Mouse (Mus musculus): Measurements from ENCODE around the gene Aatf. TPM values are rescaled to one million over a fixed set of nuclear protein-coding genes. Genes with fewer than 3 reads are reported as not detected.

Gene Aatf
- polyA plus RNA-seq, 1 experiment from 2014 or later, result 53.3 TPM

DNA sequence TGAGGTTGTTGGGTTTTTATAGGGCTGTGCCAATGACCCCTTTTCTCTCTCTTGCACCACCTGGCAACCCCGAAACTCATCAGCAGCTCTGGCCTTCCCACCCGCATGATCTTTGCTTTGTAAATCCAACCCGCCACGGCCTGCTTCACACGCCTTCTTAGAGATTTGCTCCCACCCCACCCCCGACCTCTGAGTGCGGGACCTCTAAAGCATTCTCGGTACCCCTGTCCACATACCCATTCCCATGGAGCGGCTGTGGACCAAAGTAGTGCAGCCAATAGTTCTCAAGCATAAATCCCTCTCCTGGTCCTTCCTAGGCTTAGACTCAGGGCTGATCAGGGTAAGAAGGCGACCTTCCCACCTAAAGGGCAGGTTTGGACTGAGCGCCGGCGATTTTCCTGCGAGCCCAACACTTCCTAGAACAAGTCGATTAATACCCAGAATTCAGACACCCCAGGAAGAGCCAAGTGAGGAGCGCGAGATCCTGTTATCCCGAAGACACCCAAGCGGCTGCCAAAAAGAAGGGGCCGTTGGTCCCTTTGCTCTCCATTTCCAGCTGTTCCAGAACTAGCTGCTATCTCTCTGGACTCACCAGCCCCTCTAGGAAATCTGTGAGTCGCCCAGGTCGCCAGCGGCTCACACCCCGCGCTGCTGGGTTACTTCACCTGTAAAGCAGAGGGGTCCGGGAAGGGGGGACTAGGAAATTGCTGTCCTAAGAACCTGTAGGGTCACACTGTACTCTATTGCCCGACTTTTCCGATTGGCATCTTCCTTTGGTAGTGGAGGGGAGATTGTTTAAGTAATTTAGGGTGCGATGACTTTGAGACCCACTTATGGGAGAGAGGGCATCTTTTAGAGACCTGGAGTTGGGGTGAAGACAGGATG is 13.9 kb upstream of the Aatf start:
- 1% methylated on average over 29 of the region's 29 CpGs for WGBS
- ATAC-seq (ENCODE audit: low FRiP score, low read depth), result no peak
- Histone ChIP-seq H3K9me3 (no peaks in the 10 kb centered on the region), H3K4me3 (peak overlapping the region; percentile 51), H3K4me1 (replicated peaks) (peaks cover 47% of the 10 kb centered on the region), H3K36me3 (no peaks in the 10 kb centered on the region), H3K27me3 (peaks cover 13% of the 10 kb centered on the region), H3K9ac (peak overlapping the region; percentile 64), H3K4me2 (peak overlapping the region; percentile 66), H3K27ac (replicated peaks) (peak overlapping the region; percentile 85)

DNA sequence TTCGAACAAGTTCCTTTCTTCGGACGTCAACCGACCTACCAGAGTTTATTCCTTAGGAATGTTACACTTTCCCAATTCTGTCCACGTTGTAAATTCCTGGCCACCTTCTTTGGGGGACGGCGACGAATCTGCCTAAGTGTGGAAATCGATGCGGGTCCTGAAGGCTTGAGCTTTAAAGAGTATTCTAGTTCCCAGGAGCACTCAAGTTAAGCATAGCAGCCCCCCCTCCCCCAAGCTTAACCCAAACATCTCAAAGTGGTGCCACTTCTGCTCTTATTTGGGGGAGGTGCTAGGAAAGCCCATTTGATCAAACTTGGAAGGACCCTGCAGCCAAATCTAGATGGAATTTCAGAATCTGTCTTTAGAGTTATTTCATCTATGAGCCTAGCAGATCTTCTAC is 13.1 kb upstream of the Aatf start:
- H3K4me3 ChIP-seq, result peak overlapping the region; percentile 51
- ATAC-seq (ENCODE audit: low FRiP score, low read depth), result no peak
- H3K4me1 ChIP-seq (replicated peaks), result peaks cover 47% of the 10 kb centered on the region
- H3K27ac ChIP-seq (replicated peaks), result peak overlapping the region; percentile 85
- peaks cover 17% of the 10 kb centered on the region for H3K27me3 ChIP-seq
- H3K36me3 ChIP-seq, result no peaks in the 10 kb centered on the region
- H3K4me2 ChIP-seq, result peak overlapping the region; percentile 66
- H3K9me3 ChIP-seq, result no peaks in the 10 kb centered on the region
- WGBS, result 0% methylated on average over 10 of the region's 10 CpGs
- peak overlapping the region; percentile 64 for H3K9ac ChIP-seq

DNA sequence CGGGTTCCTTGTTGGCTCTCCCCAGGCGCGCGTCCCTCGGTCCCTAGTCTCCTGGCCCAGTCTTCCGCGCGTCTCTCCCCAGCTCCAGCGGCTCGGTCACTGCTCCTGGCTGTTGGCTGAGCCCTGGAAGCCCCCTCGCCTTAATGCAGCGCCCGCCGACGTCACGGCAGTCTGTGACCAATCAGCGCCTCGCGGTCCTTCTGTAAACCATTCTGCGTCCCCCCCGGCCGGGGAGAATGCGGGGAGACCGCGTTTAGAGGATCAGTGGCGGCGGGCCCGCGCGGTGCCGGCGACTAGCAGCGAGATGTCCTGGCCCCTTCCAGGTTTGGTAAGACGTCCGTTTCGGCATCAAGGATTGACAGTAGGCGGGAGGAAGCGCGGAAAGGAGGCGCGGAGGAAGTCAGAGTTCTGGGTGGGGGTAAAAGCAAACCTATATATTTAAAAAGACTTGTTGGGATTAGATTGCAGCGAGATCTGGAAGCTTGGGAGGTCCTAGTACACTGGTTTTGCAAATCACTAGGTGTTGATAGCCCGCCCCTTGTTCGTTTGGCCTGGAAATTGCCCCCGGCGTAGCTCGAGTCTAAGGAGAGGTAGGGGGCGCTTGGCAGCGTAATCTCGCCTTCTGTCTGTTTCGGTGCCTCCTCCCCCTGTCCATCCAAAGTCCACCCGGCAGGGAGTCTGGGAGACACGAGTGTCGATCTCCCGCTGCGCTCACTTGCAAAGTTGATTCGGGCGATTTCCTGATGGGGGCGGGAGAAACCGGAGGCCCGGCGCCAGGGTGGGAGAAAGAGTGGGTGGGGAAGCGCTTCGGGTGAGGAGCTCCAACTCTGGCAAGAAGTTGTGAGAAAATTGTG is 12.3 kb upstream of the Aatf start, which contains the start of gene Lhx1:
Gene Lhx1, minus strand, starts transcription at position 115 of the 854 bp plus-strand sequence.
- Histone ChIP-seq H3K27ac (replicated peaks) (peak within 1 kb of the TSS; percentile 85), H3K27me3 (peaks cover 22% of the 10 kb centered on the region), H3K9me3 (no peaks in the 10 kb centered on the region), H3K4me1 (replicated peaks) (peaks cover 47% of the 10 kb centered on the region), H3K36me3 (no peaks in the 10 kb centered on the region), H3K4me3 (peak within 1 kb of the TSS; percentile 51), H3K4me2 (peak within 1 kb of the TSS; percentile 66), H3K9ac (peak within 1 kb of the TSS; percentile 64)
- under 1% methylated on average over 64 of the region's 64 CpGs for WGBS
- ATAC-seq (ENCODE audit: low FRiP score, low read depth), result peak; percentile 92

DNA sequence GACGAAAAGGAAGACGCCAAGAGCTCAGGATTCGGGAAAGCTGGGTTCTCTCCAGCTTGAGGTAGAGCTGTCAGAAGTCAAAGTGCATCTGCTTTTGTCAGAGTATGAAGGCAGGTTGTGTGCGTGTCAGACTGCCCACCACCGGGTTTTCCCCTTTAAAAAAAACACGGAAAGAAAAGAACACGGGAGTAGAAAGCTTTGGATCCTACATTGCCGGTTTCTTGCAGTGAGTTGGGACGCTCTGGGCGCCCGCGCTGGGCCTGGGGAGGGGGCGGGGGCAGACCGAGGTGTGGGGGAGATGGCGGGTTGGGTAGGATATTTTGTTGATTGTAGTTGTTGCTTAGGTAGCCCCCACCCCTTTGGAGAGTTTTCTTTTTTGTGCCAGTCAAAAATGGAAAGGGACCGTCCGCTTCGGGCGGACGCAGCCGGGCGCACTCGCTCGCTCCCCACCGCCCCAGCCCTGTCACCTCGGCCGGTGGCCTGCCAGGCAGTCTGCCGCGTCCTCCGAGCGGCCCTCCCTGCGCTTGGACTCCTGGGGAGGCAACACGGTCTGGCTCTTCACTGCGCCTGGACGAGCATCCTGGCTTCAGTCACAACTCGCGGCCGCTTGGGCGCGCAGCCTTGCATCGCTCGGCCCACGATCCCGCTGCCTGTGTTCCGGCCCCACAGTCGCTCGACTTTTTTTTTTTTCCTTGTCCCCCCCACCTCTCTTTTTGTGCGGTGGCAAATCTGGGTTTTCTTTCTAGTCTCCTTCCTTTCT is 11.4 kb upstream of the Aatf start:
- H3K36me3 ChIP-seq, result no peaks in the 10 kb centered on the region
- H3K27ac ChIP-seq (replicated peaks), result peak overlapping the region; percentile 85
- peaks cover 44% of the 10 kb centered on the region for H3K4me1 ChIP-seq (replicated peaks)
- ATAC-seq (ENCODE audit: low FRiP score, low read depth), result no peak
- peak overlapping the region; percentile 64 for H3K9ac ChIP-seq
- no peaks in the 10 kb centered on the region for H3K9me3 ChIP-seq
- peak overlapping the region; percentile 51 for H3K4me3 ChIP-seq
- peak overlapping the region; percentile 66 for H3K4me2 ChIP-seq
- under 1% methylated on average over 47 of the region's 48 CpGs for WGBS
- H3K27me3 ChIP-seq, result peaks cover 18% of the 10 kb centered on the region

DNA sequence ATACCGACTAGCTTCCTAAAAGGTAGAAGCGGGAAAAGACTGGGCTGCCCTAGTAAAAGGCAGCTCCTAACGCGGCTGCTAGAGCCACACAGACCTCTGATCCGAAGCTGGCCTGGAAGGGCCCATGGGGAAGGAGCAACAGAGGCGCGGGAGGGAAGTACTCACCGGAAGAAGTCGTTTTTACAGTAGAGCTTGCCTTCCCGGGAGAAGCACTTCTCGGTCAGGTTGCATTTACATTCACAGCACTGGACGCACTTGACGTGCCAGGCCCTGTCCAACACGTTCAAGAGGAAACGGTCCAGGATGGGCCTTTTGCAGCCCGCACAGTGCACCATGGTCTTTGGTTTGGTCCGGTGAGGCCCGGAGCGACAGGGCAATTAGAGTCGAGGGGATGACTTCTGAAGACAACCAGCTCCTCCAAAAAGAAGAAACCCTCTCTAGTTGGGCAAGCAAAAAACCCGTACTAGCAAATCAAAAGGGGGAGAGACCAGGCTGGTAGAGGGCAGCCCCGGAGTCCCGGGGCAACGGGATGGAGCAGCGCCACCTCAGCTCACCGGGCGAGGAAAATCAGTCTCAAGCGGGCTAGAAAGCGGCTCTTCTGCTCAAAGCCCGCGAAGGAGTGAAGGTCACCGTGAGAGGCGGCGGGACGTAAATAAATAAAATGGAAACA is 10.7 kb upstream of the Aatf start:
- H3K36me3 ChIP-seq, result no peaks in the 10 kb centered on the region
- H3K4me1 ChIP-seq (replicated peaks), result peaks cover 37% of the 10 kb centered on the region
- H3K4me3 ChIP-seq, result peak overlapping the region; percentile 51
- no peaks in the 10 kb centered on the region for H3K9me3 ChIP-seq
- peak overlapping the region; percentile 64 for H3K9ac ChIP-seq
- H3K4me2 ChIP-seq, result peak overlapping the region; percentile 66
- under 1% methylated on average over 35 of the region's 35 CpGs for WGBS
- ATAC-seq (ENCODE audit: low FRiP score, low read depth), result no peak
- H3K27ac ChIP-seq (replicated peaks), result peak overlapping the region; percentile 85
- peaks cover 19% of the 10 kb centered on the region for H3K27me3 ChIP-seq

DNA sequence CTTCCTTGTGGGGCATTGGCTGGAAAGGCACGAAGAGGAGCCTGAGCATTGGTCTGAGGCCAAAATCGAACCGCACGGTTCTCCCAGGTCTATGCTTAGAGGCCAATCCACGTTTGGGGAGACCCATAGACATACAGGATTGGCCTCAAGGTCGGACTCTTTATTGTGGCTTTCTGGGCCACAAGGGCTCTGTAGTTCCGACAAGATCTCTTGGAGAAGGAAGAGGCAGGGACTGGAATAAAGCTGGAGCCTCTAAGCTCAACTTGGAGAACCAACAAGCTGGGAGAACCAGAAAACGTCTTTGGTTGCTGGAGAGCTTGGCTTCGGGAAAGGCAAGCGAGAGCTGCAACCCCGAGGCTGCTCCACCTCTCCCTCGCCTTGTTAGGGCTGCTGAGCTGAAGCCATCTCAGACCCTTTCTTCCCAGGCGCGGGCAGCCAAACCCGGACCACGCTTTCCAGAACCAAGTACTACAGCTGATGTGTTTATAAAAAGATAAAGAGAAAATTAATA is 10.1 kb upstream of the Aatf start:
- H3K9ac ChIP-seq, result peak overlapping the region; percentile 64
- H3K4me1 ChIP-seq (replicated peaks), result peaks cover 36% of the 10 kb centered on the region
- no peaks in the 10 kb centered on the region for H3K36me3 ChIP-seq
- no peak for ATAC-seq (ENCODE audit: low FRiP score, low read depth)
- WGBS, result under 1% methylated on average over 16 of the region's 16 CpGs
- peak overlapping the region; percentile 85 for H3K27ac ChIP-seq (replicated peaks)
- H3K27me3 ChIP-seq, result peaks cover 23% of the 10 kb centered on the region
- no peaks in the 10 kb centered on the region for H3K9me3 ChIP-seq
- peak overlapping the region; percentile 51 for H3K4me3 ChIP-seq
- H3K4me2 ChIP-seq, result peak overlapping the region; percentile 66

DNA sequence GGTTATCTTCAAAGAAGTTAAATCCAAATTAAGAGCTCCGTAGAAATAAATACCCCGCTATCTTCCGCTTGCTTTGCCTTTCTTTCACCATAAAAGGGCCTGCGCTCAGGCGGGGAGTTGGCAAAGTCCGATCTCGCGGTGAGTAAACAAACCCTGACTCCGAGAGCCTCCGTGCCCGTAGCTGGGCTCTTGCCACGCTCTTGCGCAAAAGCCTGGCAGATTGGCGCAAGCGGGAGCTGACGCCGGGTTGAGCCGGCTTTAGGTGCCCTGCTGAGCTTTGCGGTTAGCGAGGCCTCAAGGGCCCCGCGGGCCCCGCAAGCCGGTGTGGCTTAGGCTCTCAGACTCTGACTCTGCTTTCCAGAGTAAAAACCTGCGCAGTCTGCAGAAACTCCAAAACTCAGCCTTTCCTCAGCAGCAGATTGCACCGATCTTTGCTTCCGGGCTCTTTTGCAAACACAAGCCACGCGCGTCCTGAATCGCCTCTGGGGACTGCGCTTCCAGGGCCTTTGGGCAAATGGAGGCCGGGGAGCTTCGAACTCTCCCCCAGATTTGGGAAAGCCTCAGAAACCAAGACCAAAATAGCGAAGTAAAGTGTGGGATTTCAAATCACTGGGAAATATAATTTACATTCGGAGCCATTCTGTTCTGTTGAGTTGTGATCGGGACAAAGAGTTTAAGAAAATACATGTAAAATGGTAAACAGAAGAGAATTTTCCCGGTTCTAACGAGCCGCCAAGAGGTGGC is 9.4 kb upstream of the Aatf start:
- no peak for ATAC-seq (ENCODE audit: low FRiP score, low read depth)
- Histone ChIP-seq H3K4me1 (replicated peaks) (peaks cover 36% of the 10 kb centered on the region), H3K9ac (peak overlapping the region; percentile 64), H3K27me3 (peaks cover 18% of the 10 kb centered on the region), H3K27ac (replicated peaks) (peak overlapping the region; percentile 85), H3K4me2 (peak overlapping the region; percentile 66), H3K4me3 (peak overlapping the region; percentile 51), H3K36me3 (no peaks in the 10 kb centered on the region), H3K9me3 (no peaks in the 10 kb centered on the region)
- WGBS, result under 1% methylated on average over 40 of the region's 40 CpGs

DNA sequence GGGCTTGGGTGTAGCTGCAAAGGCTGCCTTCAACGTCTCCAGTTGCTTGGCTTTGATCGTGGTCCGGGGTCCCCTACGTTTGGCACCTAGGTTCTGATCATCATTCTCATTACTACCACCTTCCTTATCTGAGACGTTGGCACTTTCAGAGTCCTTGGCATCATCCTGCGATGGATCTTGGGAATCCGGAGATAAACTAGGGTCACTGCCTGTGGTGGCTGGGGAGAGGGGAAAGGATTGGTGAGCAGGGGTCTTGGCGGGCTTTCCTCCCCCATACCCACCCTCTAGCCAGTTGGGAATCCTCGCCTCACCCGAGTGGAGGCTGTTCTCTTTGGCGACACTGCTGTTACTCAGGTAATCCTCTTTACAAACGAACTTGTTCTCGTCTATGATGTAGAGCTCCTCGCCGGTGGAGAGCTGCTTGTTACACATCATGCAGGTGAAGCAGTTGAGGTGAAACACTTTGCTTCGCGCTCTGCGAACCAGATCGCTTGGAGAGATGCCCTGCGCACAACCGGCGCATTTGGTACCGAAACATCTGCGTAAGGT is 8.5 kb upstream of the Aatf start:
- ATAC-seq (ENCODE audit: low FRiP score, low read depth), result no peak
- peak overlapping the region; percentile 66 for H3K4me2 ChIP-seq
- no peaks in the 10 kb centered on the region for H3K36me3 ChIP-seq
- H3K27ac ChIP-seq (replicated peaks), result peak overlapping the region; percentile 85
- WGBS, result 7% methylated on average over 24 of the region's 24 CpGs
- peak overlapping the region; percentile 64 for H3K9ac ChIP-seq
- H3K4me3 ChIP-seq, result peak overlapping the region; percentile 51
- H3K9me3 ChIP-seq, result no peaks in the 10 kb centered on the region
- H3K4me1 ChIP-seq (replicated peaks), result peaks cover 36% of the 10 kb centered on the region
- peaks cover 22% of the 10 kb centered on the region for H3K27me3 ChIP-seq

DNA sequence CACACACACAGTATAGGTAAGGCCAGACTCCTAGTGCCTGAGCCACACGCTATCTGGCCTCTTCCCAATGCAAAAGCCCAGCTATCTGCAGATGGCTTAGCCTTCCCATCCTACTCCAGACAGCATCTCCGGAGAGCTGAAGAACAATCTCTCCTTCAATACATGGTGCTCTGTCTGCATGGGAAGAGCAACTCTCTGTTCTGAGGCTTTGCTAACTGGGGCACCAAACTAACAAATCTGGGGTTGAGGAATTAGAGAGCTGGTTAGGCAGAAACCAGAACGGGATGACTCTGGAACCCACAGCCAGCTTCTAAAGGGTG is 7.7 kb upstream of the Aatf start:
- no peaks in the 10 kb centered on the region for H3K36me3 ChIP-seq
- ATAC-seq (ENCODE audit: low FRiP score, low read depth), result no peak
- H3K4me3 ChIP-seq, result peak overlapping the region; percentile 51
- H3K4me1 ChIP-seq (replicated peaks), result peaks cover 34% of the 10 kb centered on the region
- peaks cover 22% of the 10 kb centered on the region for H3K27me3 ChIP-seq
- peak overlapping the region; percentile 85 for H3K27ac ChIP-seq (replicated peaks)
- H3K4me2 ChIP-seq, result peak overlapping the region; percentile 66
- no peaks in the 10 kb centered on the region for H3K9me3 ChIP-seq
- WGBS, result 12% methylated on average over 3 of the region's 3 CpGs
- H3K9ac ChIP-seq, result peak overlapping the region; percentile 64

DNA sequence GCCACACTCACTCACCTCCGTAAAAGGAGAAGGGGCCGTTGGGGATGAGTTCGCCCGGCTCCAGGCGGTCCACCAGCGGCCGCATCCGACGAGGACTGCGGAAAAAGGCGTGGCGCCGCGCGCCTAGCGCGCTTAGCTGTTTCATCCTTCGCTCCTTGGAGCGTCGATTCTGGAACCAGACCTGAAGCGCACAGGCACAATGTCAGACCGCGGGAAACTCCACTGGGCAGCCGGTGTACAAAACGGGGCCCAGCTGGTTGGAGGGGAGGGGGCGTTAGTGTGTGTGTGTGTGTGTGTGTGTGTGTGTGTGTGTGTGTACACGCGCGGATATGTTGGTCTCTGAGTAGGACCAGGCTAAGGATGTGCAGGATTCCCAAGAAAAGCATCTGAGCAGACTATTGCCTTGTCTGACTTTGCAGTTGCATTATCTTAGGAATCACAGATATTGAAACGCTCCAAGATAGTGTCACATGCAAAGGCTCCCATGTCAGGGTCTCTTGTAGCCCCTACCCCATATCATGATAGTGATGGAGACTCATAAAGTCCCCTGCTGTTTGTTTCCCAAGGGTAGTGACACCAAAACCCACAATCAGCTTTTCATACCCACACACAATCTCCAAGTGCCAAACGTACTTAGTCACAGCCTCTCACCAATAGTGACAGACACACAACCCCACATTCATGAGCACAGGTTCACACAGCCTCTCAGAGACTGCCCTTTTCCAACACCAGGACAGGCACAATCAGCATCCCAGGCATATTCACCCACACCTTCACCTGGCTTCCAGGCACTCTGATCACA is 7.1 kb upstream of the Aatf start:
- 3% methylated on average over 31 of the region's 31 CpGs for WGBS
- Histone ChIP-seq H3K27ac (replicated peaks) (peak overlapping the region; percentile 85), H3K4me2 (peak overlapping the region; percentile 66), H3K36me3 (no peaks in the 10 kb centered on the region), H3K9ac (peak overlapping the region; percentile 64), H3K4me3 (peak overlapping the region; percentile 51), H3K9me3 (no peaks in the 10 kb centered on the region), H3K4me1 (replicated peaks) (peaks cover 28% of the 10 kb centered on the region), H3K27me3 (peaks cover 24% of the 10 kb centered on the region)
- no peak for ATAC-seq (ENCODE audit: low FRiP score, low read depth)
